Mouse (Mus musculus) testis, postnatal 14 days (tissue): ENCODE measurements at regions not wholly inside any gene's neighbourhood (a gene's known extent, or its start where the extent isn't known, plus 50 kb on each side); places are given as distances from the start of the nearest gene placed in this dataset.

ENCODE experiments used
- DNase-seq: peaks from one replicate; pipeline ENCODE4 v3.0.0; 2021; ENCODE audit warnings: low spot score

DNA sequence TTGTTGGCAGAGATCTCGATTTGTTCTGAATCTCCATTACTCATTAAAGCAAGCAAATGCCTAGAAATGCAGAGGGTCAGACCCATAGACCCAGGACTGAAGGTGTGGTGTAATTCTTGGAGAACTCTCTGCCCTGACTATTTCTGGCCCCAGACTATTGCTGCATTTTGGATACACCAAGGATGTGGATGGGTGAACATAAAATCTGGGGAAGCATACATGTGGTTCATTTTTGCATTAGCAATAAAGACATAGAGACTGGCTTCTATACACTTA, 303.0 kb downstream of the Meis1 start:
- no peak for DNase-seq

DNA sequence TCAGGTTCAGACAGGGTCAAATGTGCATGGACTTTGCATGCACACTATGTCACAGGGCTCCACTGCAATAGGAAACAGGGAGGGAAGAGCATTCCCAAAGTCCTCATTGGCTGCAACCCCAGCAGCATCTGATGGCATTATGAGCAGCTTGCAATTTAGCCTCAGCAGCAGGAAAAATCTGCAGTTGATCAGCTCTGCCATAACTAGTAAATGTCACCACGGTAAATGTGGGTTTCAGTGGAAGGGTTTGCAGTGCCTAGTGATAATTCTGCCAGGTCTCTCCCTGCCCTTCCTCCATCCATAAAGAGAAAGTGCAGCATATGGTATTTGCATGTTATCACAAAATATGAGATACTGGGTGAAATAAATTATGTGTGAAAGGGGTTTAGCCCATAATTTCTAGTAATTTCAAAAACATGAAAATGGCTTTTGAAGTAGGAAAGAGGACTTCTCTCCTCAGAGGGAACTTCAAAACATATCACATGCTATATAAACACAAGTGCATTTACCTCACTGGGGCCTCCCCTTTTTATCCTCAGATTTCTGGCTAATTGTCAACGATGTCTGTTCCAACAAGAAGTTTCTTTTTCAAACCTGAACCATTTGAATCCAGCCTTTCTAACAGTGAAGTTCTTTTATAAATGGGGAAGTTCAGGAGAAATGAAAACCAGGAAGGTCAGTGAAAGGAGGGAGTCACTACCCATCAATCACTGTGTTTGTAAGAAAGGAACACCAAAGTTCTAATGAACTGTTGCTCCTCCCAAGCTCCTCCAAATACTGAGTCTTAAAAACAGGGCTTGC, 303.5 kb downstream of the Meis1 start:
- DNase-seq, result no peak

DNA sequence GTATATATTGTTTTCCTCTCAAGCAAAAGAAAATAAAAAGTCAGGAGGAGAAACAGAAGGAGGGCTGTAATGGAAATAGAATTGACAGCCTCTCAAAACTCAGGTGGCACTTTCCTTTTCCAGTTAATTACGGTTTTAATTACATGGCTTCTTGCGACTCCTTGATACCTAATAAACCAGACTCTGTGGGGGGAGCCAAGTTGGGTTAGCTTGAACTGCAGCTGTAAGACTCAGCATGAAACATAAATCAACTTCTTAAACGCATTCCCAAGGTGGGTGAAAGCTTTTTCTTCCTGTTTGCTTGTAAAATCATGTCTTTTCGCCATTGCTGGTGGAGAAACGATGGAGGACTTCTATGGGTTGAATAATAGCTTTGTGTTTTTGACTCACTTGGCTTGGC, 304.4 kb downstream of the Meis1 start:
- DNase-seq, result no peak

DNA sequence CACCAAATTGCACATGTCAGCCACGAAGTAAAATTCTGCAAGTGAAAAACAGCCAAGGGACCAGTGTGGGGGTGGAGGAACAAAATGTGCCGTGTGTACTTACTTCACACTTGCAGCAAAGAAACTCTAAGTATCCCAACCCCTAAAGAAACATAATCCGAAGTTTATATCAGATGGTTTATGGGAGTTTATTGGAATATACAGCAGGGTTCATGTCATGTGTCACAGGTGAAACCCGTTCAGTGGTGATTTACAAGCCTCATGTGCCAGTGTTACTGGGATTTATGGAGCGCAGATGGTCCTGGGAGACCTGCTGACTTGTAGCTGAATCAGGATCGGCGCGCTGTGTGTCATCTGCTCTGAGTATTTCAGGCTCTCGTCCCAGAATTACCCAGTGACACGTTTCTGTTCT, 306.1 kb downstream of the Meis1 start:
- no peak for DNase-seq

DNA sequence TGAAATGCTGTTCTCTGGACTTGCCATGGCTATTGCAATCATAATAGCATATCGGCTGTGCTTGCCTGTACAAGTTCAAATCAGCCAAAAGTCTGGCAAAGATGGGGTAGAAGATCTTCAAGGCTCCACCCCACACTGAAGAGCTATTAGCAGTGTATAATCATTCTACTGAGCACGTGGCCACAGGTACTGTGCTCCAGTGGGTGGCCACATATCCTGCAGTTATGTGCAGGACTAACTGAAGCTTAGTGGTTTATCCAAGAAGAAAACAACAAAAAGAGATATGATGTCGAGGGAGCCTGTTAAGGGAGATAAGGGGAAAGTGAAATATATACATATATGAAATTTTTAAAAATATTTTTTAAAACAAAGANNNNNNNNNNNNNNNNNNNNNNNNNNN, 309.2 kb downstream of the Meis1 start:
- no peak for DNase-seq

DNA sequence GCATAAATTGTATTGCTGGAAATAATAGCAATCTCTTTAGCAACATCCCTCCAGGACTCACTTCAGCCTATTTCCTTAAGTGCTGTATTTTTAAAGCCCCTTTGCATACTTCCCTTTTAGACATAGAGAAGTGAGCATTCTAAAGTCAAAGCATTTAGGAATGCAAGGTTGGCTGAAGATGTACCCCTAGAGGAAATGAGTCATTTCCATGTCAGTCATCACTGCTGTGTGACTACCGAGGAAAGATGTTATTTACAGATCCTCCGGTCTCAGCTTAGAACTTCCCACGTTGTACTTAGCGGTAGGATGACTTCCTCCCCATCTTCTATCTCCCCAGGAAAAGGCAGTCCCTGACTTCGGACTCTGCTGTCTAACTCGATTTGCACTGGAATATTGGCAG, 337.2 kb downstream of the Meis1 start:
- DNase-seq, result no peak

DNA sequence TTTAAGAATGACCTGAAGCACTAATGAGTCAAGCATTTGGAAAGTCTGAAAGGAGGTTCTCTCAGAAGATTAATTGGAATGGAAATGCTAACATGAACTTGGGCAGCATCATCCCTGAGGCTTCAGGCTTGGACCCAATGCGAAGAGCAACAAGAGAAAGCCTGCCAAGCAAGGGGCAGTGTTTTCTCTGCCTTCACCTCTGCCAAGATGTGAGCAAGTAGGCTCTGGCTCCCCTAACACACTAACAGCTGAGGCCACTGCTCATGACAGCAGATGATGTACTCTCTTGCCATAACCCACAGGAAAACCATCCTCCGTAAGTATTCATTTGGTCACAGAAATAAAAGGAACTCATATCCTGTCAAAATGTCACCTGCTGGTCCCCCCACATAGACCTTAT, 341.9 kb downstream of the Meis1 start:
- DNase-seq, result no peak

DNA sequence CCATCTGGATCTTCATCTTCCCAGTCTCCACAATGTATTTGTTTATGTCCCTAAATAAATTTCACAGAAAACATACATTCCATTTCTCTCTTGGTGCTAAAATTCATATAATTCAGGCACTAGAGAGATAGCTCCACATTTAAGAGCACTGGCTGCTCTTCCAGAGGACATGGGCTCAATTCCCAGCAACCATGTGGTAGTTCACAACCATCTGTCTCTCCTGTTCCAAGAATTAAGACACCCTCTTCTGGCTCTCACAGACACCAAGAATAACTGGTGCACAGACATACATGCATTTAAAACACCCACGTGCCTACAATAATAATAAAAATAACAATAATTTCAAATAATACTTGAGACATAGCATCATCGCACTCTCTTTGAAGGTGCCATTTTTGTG, 347.8 kb downstream of the Meis1 start:
- DNase-seq, result no peak

DNA sequence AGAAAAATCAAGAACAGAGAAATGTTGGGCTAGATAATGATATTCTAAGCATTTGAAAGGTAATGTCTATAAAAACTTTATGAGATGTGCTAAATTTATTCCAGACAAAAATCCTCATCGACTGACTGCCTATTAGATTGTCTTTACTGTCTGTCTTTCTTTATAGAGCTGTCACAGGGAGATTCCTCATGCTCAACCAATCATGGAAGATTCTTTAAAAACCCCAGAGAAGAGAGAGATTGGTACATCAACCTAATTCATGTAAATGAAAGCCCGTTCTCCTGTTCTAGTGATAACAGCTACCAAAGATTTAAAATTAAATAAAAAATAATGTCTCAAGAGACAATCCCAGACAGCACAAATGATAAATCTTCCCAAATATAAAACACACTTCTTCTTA, 349.5 kb downstream of the Meis1 start:
- no peak for DNase-seq

DNA sequence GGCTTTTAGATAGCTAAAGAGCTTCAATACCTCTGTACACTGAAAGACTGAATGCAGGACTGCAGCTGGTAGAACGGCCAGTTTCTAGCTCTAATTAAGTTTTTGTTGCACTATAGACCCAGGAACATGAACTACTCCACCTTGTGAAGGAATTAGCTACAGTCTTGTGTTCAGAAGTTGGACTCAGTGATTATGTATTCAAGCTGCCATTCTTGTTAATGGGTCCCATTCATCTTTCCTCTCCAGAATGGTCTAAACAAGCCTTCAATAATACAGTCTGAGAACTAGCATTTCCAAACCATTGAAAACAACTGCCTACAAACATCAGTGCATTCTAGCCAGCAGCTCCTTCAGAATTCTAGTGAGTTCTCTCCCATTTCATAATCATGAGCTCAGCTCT, 362.4 kb downstream of the Meis1 start:
- DNase-seq, result no peak

DNA sequence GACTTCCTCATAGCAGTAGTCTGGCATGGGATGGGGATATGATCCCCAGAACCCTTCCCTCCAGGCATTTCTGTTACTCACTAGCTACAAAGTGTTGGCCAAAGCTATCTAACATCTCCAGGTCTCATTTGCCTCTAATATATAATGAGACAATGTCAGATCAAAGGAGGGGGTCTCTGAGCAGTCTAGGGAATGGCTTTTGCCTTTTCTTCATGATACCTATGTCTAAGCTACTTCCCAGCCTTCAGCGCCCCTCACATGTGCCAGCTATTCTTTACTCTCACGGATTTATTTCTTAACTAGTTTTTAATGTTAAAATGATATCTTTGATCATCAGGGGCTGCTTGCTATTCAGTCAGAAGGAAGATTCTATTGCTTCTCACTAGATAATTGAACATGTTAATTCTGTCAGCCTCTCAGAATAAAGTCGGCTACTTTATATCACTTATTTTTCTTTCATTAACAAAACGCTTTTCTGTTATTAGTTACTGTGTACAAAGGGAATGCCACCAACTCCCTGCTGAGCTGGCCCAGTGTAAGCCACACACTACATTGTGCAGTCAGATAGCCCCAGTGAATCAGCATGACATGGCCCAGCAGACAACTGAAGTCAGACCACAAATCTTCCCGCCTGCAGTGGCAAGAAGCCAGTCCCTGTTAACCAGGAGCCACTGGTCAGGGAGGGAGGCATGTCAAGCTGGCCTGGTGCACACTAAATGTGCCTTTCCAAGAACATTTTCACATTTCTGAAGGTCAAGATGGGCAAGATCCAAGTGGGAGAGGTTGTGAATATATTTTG, 386.6 kb downstream of the Meis1 start:
- DNase-seq, result no peak

DNA sequence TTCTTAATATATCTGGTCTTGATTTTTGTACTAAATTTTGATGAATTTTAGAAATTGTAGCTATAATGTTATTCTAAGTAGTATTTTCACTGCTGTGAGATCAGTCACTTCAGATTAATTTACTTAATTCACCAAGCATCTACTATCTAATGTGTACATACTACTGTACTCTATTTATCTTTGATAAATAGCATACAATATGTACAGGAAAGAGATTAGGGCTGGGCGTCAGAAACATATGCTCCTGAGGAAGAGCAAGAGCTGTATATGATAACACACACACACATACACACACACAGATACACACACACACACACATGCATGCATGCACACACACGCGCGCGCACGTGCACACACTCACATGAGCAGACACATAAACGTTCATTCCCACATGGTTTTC, 387.2 kb downstream of the Meis1 start:
- DNase-seq, result no peak

DNA sequence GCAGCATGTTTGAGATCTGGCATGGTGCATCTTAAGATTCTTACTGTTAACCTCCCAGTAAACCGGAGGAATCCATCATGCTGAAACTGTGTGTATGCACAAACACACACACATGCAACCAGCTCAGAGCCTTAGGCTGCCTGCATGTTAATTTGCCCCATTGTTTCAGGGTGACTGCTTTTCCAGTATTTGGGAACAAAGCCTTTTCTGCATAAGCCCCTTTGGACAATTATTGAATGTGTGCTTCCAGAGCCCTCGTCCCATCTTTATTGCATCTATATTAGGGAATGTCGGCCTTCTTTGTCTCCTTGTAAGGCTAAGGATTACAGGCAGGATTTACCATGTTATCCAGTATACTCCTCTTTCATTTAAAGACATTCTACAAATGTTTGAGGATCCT, 397.0 kb downstream of the Meis1 start:
- no peak for DNase-seq

DNA sequence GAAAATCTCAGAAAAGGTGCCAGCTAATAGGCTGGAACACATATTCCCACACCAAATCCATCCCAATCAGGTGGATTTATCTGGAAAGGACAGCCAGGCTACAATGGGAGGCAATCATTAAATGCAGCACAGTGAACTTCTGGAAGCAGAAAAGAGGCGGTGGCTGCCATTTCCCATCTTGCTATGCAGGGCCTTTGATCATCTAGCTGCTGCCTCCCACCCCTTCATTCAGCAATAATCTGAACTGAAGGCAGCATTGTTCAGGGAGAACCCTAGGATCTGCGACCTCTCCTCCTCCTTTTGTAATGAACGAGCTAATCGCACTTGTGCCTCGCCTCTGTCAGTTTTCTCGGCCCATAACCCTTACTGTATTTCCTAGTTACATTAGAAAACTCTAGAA, 413.9 kb downstream of the Meis1 start:
- DNase-seq, result no peak

DNA sequence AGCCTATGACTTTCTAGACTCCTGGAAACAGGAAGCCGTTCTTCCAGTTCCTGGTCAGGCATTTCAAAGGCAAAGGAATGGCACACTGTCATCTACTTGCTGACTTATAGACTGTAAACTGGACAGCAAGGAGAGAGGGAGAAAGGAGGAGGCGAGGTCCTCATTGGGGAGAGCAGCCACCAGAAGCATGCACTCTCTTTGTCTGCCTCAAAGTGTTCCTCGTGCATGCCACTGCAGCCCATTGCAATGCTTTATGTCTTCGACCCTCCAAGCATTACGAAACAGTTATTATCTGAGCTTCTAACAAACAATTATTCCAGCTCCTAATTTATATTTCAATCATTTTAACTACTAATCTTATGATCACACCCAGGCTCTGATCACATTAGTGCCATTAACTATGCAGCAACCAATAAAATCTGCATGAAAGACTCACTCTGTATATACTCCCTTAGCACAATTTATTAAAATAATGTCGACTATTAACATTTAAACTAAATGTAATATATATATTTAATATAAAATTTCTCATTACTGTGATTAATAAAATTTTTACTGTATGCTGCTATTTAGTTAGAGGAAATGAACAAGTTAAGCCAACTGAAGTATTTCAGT, 417.1 kb downstream of the Meis1 start:
- no peak for DNase-seq

DNA sequence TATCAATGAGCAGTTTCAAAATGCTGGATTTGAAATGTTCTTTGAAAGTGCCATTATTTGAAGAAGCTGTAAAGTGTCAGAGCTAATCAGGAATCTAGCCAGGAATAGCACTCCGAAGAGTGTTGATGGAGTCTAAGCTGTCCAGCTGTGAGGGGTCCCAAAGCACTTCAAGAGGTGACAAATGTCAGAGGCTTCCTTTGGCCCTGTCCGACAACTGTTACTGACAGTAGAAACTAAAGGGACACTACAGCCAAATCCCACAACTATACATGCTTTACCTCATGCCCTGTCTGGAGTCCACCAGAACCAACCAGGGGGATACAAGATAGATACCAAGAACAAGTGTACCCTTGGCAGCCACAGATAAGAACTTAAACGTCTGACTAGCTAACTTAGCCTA, 420.4 kb downstream of the Meis1 start:
- no peak for DNase-seq

DNA sequence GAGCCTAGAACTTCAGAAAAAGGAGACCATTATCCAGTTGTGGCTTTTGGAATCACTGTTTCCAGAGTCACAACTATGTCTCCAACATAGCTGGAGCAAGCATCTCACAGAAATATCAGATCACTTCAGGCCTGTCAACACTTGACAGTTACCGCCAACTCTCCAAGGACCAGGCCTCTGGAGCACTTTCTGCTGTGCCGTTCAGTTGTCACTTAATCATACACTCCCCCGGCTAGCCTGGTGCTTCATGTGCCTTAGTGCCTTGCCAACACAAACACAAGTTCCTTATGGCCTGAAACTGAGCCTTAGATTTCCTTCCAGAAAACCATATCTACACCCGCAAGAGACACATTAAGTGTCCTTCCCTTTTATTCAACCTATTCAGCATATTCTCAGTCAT, 421.8 kb downstream of the Meis1 start:
- peak; percentile 4 for DNase-seq

DNA sequence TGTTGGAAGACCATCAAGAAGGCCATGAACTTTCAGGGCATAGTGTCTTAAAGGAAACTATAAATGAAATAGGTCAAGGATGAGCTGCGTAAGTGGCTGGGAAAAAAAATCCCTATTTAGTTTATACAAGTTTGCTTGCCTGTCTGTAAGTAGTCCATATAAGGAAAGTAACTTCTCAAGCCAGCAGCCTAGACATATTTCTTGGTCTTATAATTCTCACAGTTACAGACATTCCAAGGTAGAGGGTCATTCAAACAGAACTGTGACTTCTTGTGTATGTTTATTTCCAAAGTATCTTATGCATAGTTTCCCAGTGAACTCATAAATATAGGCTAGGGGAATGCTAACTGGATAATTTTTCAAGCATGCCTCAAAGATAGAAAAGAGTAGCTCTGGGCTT, 428.3 kb downstream of the Meis1 start:
- no peak for DNase-seq

DNA sequence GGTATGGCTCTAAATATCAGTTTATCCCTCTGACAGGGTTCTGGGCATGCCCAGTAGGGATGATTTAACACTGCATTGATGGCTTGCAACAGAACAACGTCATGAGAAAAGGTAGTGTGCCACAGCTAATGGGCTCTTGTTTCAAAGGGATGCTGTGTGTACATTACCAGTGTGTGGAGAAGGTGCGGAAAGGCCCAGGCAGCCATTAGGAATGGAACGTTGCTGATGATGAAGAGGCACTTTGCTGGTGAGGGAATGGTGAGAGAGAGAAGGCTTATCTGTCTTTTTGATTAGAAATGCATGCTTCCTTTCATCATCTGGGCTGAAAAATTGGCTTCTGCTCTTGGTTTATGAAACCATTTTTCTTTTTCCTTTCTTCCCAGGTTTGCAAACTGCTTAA, 432.3 kb downstream of the Meis1 start:
- no peak for DNase-seq

DNA sequence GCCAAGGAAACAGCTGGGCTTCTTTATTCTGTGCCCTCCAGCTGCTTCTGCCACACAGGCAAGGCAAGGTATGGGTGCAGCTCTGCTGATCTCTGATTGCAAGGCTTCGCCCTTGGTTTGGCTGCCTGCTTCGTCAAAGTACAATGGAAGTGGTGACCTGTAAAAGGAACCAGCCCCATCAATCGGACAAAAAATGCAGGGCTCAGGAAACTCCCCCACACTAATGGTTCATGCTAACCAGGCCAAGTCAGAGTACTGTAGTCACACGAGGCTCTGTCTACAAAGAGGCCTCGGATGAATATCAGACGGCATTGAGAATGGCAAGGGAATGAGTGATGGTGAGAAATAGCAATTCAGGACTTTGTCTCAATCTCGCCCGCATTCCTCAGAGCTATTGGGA, 433.8 kb downstream of the Meis1 start:
- no peak for DNase-seq

DNA sequence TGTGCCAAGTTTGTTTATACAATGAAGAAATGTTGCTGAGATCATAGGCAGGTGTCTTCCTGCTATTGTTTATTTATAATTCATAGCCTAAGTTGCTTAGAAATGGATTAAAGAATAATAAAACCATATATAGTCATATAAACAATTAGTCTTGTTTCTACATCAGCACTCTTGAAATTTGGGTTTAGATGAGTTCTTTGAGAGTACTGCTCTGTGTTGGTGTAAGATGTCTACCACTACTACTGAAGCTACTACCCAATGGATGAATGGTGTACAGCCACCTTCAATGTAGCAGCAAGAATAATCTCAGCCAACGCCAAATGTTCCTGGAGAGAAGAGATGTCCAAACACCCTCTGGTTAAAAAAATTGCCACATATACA, 436.0 kb downstream of the Meis1 start:
- no peak for DNase-seq

DNA sequence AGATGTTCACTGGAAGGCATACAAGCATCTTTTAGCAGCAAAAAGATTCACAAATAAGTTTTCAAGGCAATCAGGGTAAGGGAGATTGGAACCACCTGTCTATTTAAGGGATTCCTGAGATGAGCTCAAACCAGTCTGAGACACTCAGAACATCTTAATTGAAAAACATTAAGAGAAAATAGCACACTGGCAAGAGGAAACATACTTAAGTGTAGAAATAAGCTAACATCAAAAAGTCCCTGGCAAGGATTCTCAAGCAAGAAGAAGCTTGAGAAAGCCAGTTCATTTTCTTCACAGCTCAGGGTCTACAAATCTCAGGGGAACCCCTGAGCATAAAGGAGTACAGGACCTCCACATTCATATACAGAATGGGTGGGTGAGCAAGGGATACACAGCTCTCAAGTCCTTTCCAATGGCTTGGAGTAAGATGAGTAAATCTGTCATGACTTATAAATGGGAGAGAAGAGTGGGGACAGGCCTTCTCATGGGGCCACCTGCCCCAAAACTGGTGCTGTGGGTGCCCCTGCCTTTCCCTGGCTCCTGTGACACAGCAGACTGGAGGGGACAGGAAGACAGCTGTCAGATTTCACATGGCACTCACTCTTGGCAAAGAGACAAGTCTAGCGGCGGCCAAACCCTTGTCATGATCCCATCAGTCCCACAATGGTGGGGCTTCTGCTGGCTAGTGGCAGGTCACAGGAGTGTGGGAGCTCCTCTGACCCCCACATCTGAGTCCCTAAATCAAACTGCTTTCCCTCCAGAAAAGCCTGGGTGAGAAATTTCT, 436.6 kb downstream of the Meis1 start:
- DNase-seq, result no peak
